Mouse (Mus musculus) kidney, adult 9 months (tissue): ENCODE results near the gene Col6a5.
A peak's percentile ranks its signal among the peaks of the same experiment; 100 is the strongest.

ENCODE experiments used
- DNase-seq: peaks from one replicate; pipeline ENCODE4 v3.0.0; 2022

The Col6a5 gene

GRCm38 (mm10) chr9:105819155-105819709 is 141.2 kb downstream of the Col6a5 start:
- no peak for DNase-seq

- DNase-seq: no peak
These were observed 146.0 kb downstream of the Col6a5 start for GRCm38 (mm10) chr9:105814436-105814835.

- DNase-seq: peak; percentile 67
These were observed 149.0 kb downstream of the Col6a5 start for GRCm38 (mm10) chr9:105811458-105811857.

GRCm38 (mm10) chr9:105808920-105809505 is 151.4 kb downstream of the Col6a5 start:
- no peak for DNase-seq
